Mouse (Mus musculus) forebrain, embryonic 10.5 days (tissue): ENCODE measurements at regions not wholly inside any gene's neighbourhood (a gene's known extent, or its start where the extent isn't known, plus 50 kb on each side); places are given as distances from the start of the nearest gene placed in this dataset.

Experiments used
- DNase-seq: peaks from one replicate; pipeline ENCODE4 v3.0.0-alpha.2; 2017; ENCODE audit warnings: low spot score; ENCODE audit errors: extremely low spot score
- H3K27ac ChIP-seq: fragments of 300-500 bp; sonication (generic); 2 replicates; pipeline ENCODE4 v1.5.1; 2016; ENCODE audit warnings: mild to moderate bottlenecking
- H3K27me3 ChIP-seq: fragments of 300-500 bp; sonication (generic); 2 replicates; pipeline ENCODE4 v1.6.1; 2016; ENCODE audit warnings: mild to moderate bottlenecking; ENCODE audit not compliant: poor library complexity, severe bottlenecking
- H3K36me3 ChIP-seq: fragments of 300-500 bp; sonication (generic); replicated peaks from 2 replicates; pipeline ENCODE4 v1.6.1; 2016; ENCODE audit warnings: mild to moderate bottlenecking, moderate library complexity
- H3K4me1 ChIP-seq: fragments of 300-500 bp; sonication (generic); 2 replicates; pipeline ENCODE4 v1.6.1; 2016
- H3K4me3 ChIP-seq: fragments of 300-500 bp; sonication (generic); 2 replicates; pipeline ENCODE4 v1.5.1; 2016; ENCODE audit warnings: mild to moderate bottlenecking, moderate library complexity
- H3K9me3 ChIP-seq: fragments of 300-500 bp; sonication (generic); 2 replicates; pipeline ENCODE4 v1.6.1; 2016; ENCODE audit warnings: mild to moderate bottlenecking, moderate library complexity
- WGBS: fragments of 180-500 bp; shearing (Covaris S2); methylation state at CpG from one replicate; pipeline ENCODE4 v1.1.7; 2016; 5-methylcytosine and 5-hydroxymethylcytosine counted together

- Histone ChIP-seq H3K27me3 (no peaks in the 10 kb centered on the region), H3K4me3 (no peak overlapping the region), H3K27ac (no peak overlapping the region), H3K4me1 (no peaks in the 10 kb centered on the region), H3K36me3 (no peaks in the 10 kb centered on the region), H3K9me3 (no peaks in the 10 kb centered on the region)
- WGBS = 90% methylated on average over 6 of the region's 6 CpGs
- no peak for DNase-seq
These were observed 117.6 kb upstream of the Adamts3 start for GRCm38 (mm10) chr5:90000758-90001157.

DNA sequence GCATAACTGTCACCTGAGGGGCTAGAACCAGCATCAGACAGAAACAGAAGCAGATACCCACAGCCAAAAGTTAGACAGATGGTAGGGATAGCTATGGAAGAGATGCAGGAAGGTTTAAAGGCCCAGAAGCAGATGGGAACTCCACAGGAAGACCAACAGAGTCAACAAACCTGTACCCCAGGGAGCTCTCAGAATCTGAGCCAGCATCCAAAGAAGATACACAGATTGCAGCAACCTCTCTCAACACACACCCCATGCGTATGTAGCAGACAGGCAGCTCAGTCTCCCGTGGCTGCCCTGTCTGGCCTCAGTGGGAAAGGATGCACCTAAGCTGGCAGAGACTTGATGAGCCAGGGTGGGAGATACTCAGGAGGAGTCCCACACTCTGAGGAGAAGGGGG lies 108.4 kb upstream of the Adamts3 start:
- Histone ChIP-seq H3K4me1 (no peaks in the 10 kb centered on the region), H3K9me3 (no peaks in the 10 kb centered on the region), H3K36me3 (no peaks in the 10 kb centered on the region), H3K27ac (no peak overlapping the region), H3K4me3 (no peak overlapping the region), H3K27me3 (no peaks in the 10 kb centered on the region)
- no peak for DNase-seq
- WGBS = 98% methylated on average over 2 of the region's 2 CpGs

DNA sequence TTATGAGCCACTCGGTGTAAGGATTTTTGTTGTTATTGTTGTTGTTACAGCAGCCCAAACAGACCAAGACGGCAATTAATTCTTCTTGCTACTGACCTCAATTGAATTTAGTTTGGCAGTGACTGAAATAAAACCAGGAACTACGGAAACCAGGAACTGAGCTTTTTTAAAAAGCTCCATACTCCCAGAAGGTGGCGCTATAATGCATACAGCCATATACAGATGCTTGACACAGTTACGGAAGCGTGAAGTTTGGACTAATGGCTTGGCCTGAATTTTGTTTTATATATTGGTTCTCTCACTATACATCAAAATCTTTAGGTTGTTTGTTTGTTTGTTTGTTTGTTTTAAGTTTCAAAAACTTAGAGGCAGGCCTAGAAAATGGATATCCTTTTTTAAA lies 98.5 kb upstream of the Adamts3 start:
- Histone ChIP-seq H3K4me3 (no peak overlapping the region), H3K36me3 (no peaks in the 10 kb centered on the region), H3K27ac (no peak overlapping the region), H3K9me3 (no peaks in the 10 kb centered on the region), H3K27me3 (no peaks in the 10 kb centered on the region), H3K4me1 (no peaks in the 10 kb centered on the region)
- no peak for DNase-seq
- WGBS = 60% methylated on average over 6 of the region's 6 CpGs

DNA sequence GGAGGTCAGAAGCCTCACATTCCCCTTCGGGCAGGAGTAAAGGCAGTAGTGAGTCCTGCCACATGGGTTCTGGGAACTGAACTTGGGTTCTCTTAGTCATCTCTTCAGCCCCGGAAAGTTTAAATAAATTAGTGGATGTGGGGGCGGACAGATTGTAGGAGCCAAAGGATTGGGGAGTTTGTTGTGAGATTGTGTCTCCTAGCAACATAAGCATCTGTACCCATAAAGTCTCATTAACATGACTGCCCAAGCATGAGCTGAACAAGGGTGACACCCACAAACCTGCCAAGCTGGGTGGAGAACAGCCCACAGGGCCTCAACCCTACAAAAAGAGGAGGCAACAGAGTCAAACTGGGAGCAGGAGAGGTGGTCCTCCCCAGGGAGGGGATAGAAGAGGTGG lies 97.1 kb upstream of the Adamts3 start:
- Histone ChIP-seq H3K4me1 (no peaks in the 10 kb centered on the region), H3K9me3 (no peaks in the 10 kb centered on the region), H3K27me3 (no peaks in the 10 kb centered on the region), H3K36me3 (no peaks in the 10 kb centered on the region), H3K27ac (no peak overlapping the region), H3K4me3 (no peak overlapping the region)
- WGBS = 89% methylated on average over 3 of the region's 3 CpGs
- DNase-seq = no peak

GRCm38 (mm10) chr5:89952611-89953010 lies 69.5 kb upstream of the Adamts3 start:
- no peak overlapping the region for H3K27ac ChIP-seq
- H3K27me3 ChIP-seq = no peaks in the 10 kb centered on the region
- H3K4me1 ChIP-seq = no peaks in the 10 kb centered on the region
- WGBS = 91% methylated on average over 11 of the region's 11 CpGs
- peaks cover 4% of the 10 kb centered on the region; the same call in 1 of the 2 replicates for H3K9me3 ChIP-seq
- no peak for DNase-seq
- H3K4me3 ChIP-seq = no peak overlapping the region
- H3K36me3 ChIP-seq = no peaks in the 10 kb centered on the region

DNA sequence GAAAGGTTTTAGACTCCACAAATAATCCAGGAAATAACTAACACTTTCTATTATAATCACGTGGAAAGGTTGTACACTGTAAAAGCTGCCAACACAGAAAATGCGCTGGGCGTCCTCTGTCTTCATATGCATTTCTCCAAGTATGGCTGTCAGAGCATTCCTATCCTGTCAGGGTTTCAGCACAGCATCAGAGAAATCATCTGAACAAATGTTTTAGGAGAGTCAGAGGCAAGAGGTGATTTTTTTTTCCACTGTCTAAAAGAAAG lies 62.5 kb upstream of the Adamts3 start:
- 0 out of 2 replicates have a peak overlapping the region, but pooled peaks have one; percentile 40 for H3K27ac ChIP-seq
- DNase-seq = no peak

DNA sequence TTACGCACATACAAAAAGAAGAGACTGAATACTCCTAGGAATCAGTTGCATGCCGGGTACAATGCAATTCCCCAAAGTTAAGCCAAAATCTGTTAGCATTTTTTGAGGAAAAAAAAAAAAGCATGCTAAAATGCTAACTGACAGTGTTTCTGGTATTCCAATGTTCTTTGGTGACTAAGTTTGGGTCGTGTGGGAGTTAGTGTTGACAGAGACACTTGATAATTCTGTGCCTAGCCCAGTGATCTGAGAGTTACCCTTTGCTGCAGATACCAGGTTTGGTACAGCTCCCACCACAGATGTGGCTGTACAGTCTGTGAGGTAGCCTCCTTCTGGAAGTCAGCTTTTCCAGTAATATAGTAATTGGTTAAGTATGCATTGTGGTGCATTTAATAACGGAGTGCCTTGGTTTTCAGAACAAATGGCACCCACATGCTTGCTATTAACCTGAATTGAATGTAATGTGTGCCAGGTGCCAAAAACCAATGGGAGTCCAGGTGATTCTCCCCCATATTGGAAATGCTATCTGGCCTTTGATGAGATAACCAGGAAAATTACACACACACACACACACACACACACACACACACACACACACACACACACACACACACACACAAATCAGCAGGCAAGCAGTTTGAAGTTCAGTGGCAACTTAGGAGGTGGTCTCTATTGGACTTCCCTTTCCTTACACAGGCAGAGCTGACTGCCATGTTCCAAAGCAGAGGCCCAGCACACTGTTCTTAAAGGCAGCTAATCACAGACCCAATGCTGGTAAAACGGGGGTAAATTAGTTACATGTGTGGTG lies 61.9 kb upstream of the Adamts3 start:
- Histone ChIP-seq H3K27ac (0 out of 2 replicates have a peak overlapping the region, but pooled peaks have one; percentile 40), H3K9me3 (peaks cover 3% of the 10 kb centered on the region; the same call in 1 of the 2 replicates), H3K36me3 (no peaks in the 10 kb centered on the region), H3K4me1 (peaks cover 42% of the 10 kb centered on the region), H3K27me3 (peaks cover 6% of the 10 kb centered on the region; the same call in 1 of the 2 replicates), H3K4me3 (no peak overlapping the region)
- 82% methylated on average over 5 of the region's 5 CpGs for WGBS
- DNase-seq = no peak

More for the DNA sequence above, 62.5 kb upstream of the Adamts3 start:
- WGBS = 82% methylated on average over 3 of the region's 3 CpGs
- H3K4me1 ChIP-seq = peaks cover 42% of the 10 kb centered on the region
- peaks cover 6% of the 10 kb centered on the region; the same call in 1 of the 2 replicates for H3K27me3 ChIP-seq
- no peak overlapping the region for H3K4me3 ChIP-seq
- H3K36me3 ChIP-seq = no peaks in the 10 kb centered on the region
- peaks cover 2% of the 10 kb centered on the region; the same call in 1 of the 2 replicates for H3K9me3 ChIP-seq

- DNase-seq = peak; percentile 58
- Histone ChIP-seq H3K9me3 (peaks cover 18% of the 10 kb centered on the region; the same call in 1 of the 2 replicates), H3K27me3 (peaks cover 6% of the 10 kb centered on the region; the same call in 1 of the 2 replicates), H3K36me3 (no peaks in the 10 kb centered on the region), H3K4me1 (peaks cover 42% of the 10 kb centered on the region), H3K27ac (peak overlapping the region; percentile 68), H3K4me3 (peak overlapping the region; percentile 16; the same call in 1 of the 2 replicates)
- 28% methylated on average over 9 of the region's 9 CpGs for WGBS
These were observed 60.4 kb upstream of the Adamts3 start for GRCm38 (mm10) chr5:89943276-89944127.

- H3K4me1 ChIP-seq = peaks cover 42% of the 10 kb centered on the region
- H3K27me3 ChIP-seq = peaks cover 6% of the 10 kb centered on the region; the same call in 1 of the 2 replicates
- 35% methylated on average over 4 of the region's 4 CpGs for WGBS
- peaks cover 20% of the 10 kb centered on the region; the same call in 1 of the 2 replicates for H3K9me3 ChIP-seq
- H3K27ac ChIP-seq = peak overlapping the region; percentile 68
- no peaks in the 10 kb centered on the region for H3K36me3 ChIP-seq
- H3K4me3 ChIP-seq = no peak overlapping the region
- no peak for DNase-seq
These were observed 59.1 kb upstream of the Adamts3 start for GRCm38 (mm10) chr5:89942244-89942643.

DNA sequence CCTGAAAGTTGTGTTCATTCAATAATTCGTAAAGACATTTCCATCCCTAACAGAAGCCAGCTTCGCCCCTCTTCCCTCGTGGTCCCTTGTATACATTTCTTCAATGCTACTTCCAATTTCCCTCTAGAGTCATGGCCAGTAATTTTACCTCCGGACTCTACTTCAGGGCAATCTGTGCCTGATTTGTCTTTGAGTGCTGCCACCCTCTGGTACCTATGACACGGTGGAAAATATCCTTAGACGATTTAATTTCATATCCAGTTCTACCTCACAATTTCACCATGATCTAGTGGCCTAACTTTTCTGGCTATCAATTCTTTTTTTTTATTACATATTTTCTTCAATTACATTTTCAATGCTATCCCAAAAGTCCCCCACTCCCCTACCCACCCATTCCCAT lies 49.9 kb upstream of the Adamts3 start:
- Histone ChIP-seq H3K4me3 (no peak overlapping the region), H3K27me3 (no peaks in the 10 kb centered on the region), H3K27ac (no peak overlapping the region), H3K36me3 (no peaks in the 10 kb centered on the region), H3K4me1 (no peaks in the 10 kb centered on the region), H3K9me3 (no peaks in the 10 kb centered on the region; the same call in 1 of the 2 replicates)
- 86% methylated on average over 6 of the region's 6 CpGs for WGBS
- DNase-seq = no peak
